Mouse (Mus musculus): ENCODE measurements at regions not wholly inside any gene's neighbourhood (a gene's known extent, or its start where the extent isn't known, plus 50 kb on each side); places are given as distances from the start of the nearest gene placed in this dataset.

DNA sequence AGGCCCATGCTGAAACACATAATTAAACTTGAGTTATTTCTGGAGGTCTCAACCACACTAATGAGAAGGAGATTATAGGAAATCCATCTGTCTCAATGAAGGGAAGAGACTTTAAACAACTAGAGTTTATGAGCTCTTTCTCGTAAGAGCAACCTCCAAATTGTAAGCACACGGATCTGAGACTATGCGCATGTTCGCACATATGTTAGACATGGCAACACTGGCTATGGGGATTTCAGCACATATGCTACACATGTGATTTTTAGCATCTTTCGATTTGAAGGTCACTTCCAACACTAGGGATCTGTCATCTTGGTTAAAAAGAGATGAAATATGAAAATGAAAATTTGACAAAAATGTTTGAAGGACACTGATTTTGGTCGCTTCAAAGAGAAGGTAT is 105.5 kb upstream of the Spaca1 start:
- no peak for TF ChIP-seq EP300 (IDR thresholded peaks at IDR 0.05; ENCODE audit: low read depth)
- TF ChIP-seq CTCF (IDR thresholded peaks at IDR 0.05; ENCODE audit: low read depth): no peak
